Mouse (Mus musculus) MEL (cell line): ENCODE results near the gene Stfa3.

Experiments
- CTCF ChIP-seq, 3 experiments: IDR thresholded peaks in 2 of 3; conservative IDR thresholded peaks in 1 of 3; 2 replicates each; pipeline ENCODE4 v1.5.1; 2011 to 2012; ENCODE audit warnings: low read length in 3 of 3, low read depth in 2 of 3, mild to moderate bottlenecking in 2 of 3, improper control_type of control experiment in 1 of 3, inconsistent platforms in 1 of 3, mixed read lengths in 1 of 3, moderate library complexity in 1 of 3; ENCODE audit not compliant: control insufficient read depth in 1 of 3, insufficient read depth in 1 of 3, poor library complexity in 1 of 3, severe bottlenecking in 1 of 3
- E2F4 ChIP-seq: IDR thresholded peaks from 2 replicates; pipeline ENCODE4 v1.6.1; 2011; ENCODE audit warnings: low read depth, low read length, improper control_type of control experiment, borderline replicate concordance
- ELF1 ChIP-seq: IDR thresholded peaks from 2 replicates; pipeline ENCODE4 v1.6.1; 2014; ENCODE audit warnings: low read depth, mild to moderate bottlenecking, inconsistent platforms, low read length, improper control_type of control experiment, moderate library complexity
- GATA1 ChIP-seq: IDR thresholded peaks from 2 replicates; pipeline ENCODE4 v1.6.1; 2011; ENCODE audit warnings: low read depth, low read length, improper control_type of control experiment
- JUND ChIP-seq: IDR thresholded peaks from 2 replicates; pipeline ENCODE4 v1.6.1; 2011; ENCODE audit warnings: low read depth, mild to moderate bottlenecking, improper control_type of control experiment, low read length
- MAFK ChIP-seq: IDR thresholded peaks from 2 replicates; pipeline ENCODE4 v1.6.1; 2011; ENCODE audit warnings: low read depth, mild to moderate bottlenecking, low read length, improper control_type of control experiment, borderline replicate concordance
- MAX ChIP-seq: IDR thresholded peaks from 2 replicates; pipeline ENCODE4 v1.6.1; 2011; ENCODE audit warnings: low read length, improper control_type of control experiment
- POLR2A ChIP-seq, 2 experiments: IDR thresholded peaks; 2 replicates each; pipeline ENCODE4 v1.6.1; 2011 to 2012; ENCODE audit warnings: low read length in 2 of 2, mild to moderate bottlenecking in 2 of 2, control low read depth in 1 of 2, improper control_type of control experiment in 1 of 2, low read depth in 1 of 2, moderate library complexity in 1 of 2; ENCODE audit not compliant: control insufficient read depth in 1 of 2, insufficient read depth in 1 of 2, poor library complexity in 1 of 2
- POLR2AphosphoS5 ChIP-seq: IDR thresholded peaks from 2 replicates; pipeline ENCODE4 v1.6.1; 2012; ENCODE audit warnings: low read depth, borderline replicate concordance, mild to moderate bottlenecking, inconsistent platforms, low read length, moderate library complexity, mixed read lengths
- SMC3 ChIP-seq: IDR thresholded peaks from 2 replicates; pipeline ENCODE4 v1.6.1; 2011; ENCODE audit warnings: low read depth, low read length, improper control_type of control experiment
- TBP ChIP-seq: IDR thresholded peaks from 2 replicates; pipeline ENCODE4 v1.8.0; 2011; ENCODE audit warnings: low read depth, low read length, improper control_type of control experiment
- TCF12 ChIP-seq: IDR thresholded peaks from 2 replicates; pipeline ENCODE4 v1.6.1; 2014; ENCODE audit warnings: low read depth, mild to moderate bottlenecking, inconsistent platforms, low read length, improper control_type of control experiment, moderate library complexity
- USF2 ChIP-seq, 2 experiments: IDR thresholded peaks; 2 replicates each; pipeline ENCODE4 v1.6.1; 2011 to 2012; ENCODE audit warnings: improper control_type of control experiment in 2 of 2, low read length in 2 of 2, borderline replicate concordance in 1 of 2, inconsistent platforms in 1 of 2, low read depth in 1 of 2, mild to moderate bottlenecking in 1 of 2; ENCODE audit not compliant: insufficient read depth in 1 of 2
- ZKSCAN1 ChIP-seq: IDR thresholded peaks from 2 replicates; pipeline ENCODE4 v1.6.1; 2012; ENCODE audit warnings: low read depth, mild to moderate bottlenecking, inconsistent platforms, low read length, improper control_type of control experiment, moderate library complexity

DNA sequence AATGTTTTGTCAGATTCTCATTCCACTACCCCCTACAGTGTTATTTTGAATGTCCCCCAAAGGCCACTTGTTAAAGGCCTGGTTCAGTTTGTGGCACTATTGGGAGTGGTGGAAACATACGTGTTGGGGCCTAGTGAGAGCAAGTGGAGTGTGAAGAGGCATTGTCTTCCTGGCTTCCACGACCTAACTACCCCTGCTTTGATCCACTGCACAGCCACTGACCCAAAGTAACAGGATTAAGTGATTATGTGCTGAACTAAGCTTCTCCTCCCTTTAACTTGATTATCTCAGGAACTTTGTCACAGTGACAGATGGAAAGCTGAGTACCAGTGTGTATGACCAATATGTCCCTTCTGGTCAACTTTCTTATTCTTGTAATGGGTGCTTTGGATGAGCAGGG is 5.2 kb upstream of the Stfa3 start:
- TF ChIP-seq ELF1 (no peak), TBP (no peak), E2F4 (no peak), MAX (no peak), CTCF (IDR thresholded peaks at IDR 0.05 in 2 of 3, conservative IDR thresholded peaks at IDR 0.05 in 1 of 3; ENCODE audit: control insufficient read depth in 1 of 3, insufficient read depth in 1 of 3, low read depth in 2 of 3, low read length in 3 of 3, poor library complexity in 1 of 3, severe bottlenecking in 1 of 3) (no peak), GATA1 (no peak), TCF12 (no peak), POLR2A (IDR thresholded peaks at IDR 0.05; ENCODE audit: control insufficient read depth in 1 of 2, insufficient read depth in 1 of 2, low read depth in 1 of 2, low read length in 2 of 2, poor library complexity in 1 of 2) (no peak), SMC3 (no peak), USF2 (IDR thresholded peaks at IDR 0.05; ENCODE audit: borderline replicate concordance in 1 of 2, insufficient read depth in 1 of 2, low read depth in 1 of 2, low read length in 2 of 2) (no peak), MAFK (no peak), ZKSCAN1 (no peak), JUND (no peak), POLR2AphosphoS5 (no peak)
